Mouse (Mus musculus) embryonic facial prominence, embryonic 11.5 days (tissue): ENCODE measurements around the gene Fbxl2. TPM values are rescaled to one million over a fixed set of nuclear protein-coding genes. Genes with fewer than 3 reads are reported as not detected.
"Not testable (repeated sequence)": the region's sequence is repeated elsewhere in the genome, so short reads cannot be mapped to it uniquely, and the experiment has no call there.

Experiments used
- ATAC-seq: fragments of 200-750 bp; cut with Nextera tagmentation; replicated peaks from 2 replicates; pipeline ENCODE4 v1.8.0; 2017; ENCODE audit warnings: low read depth; ENCODE audit not compliant: insufficient number of reproducible peaks, low FRiP score, low TSS enrichment
- DNase-seq: peaks from one replicate; pipeline ENCODE4 v3.0.0-alpha.2; 2015; ENCODE audit warnings: low spot score
- H3K27ac ChIP-seq: fragments of 300-500 bp; sonication (generic); replicated peaks from 2 replicates; pipeline ENCODE4 v1.5.1; 2014; ENCODE audit warnings: mild to moderate bottlenecking, low read depth, low read length, control low read depth
- H3K27me3 ChIP-seq: fragments of 300-500 bp; sonication (generic); 2 replicates; pipeline ENCODE4 v1.6.1; 2014; ENCODE audit warnings: mild to moderate bottlenecking, low read length, moderate library complexity, mixed read lengths; ENCODE audit not compliant: control insufficient read depth, insufficient read depth
- H3K36me3 ChIP-seq: fragments of 300-500 bp; sonication (generic); replicated peaks from 2 replicates; pipeline ENCODE4 v1.6.1; 2014; ENCODE audit warnings: low read depth, mild to moderate bottlenecking, low read length, moderate library complexity, mixed read lengths; ENCODE audit not compliant: control insufficient read depth, insufficient read depth
- H3K4me1 ChIP-seq: fragments of 300-500 bp; sonication (generic); 2 replicates; pipeline ENCODE4 v1.6.1; 2014; ENCODE audit warnings: low read length, mixed read lengths; ENCODE audit not compliant: control insufficient read depth, insufficient read depth
- H3K4me2 ChIP-seq: fragments of 300-500 bp; sonication (generic); 2 replicates; pipeline ENCODE4 v1.6.1; 2014; ENCODE audit warnings: low read depth, mild to moderate bottlenecking, control low read depth, low read length, moderate library complexity
- H3K4me3 ChIP-seq: fragments of 300-500 bp; sonication (generic); 2 replicates; pipeline ENCODE4 v1.5.1; 2014; ENCODE audit warnings: low read depth, low read length, control low read depth
- H3K9ac ChIP-seq: fragments of 300-500 bp; sonication (generic); replicated peaks from 2 replicates; pipeline ENCODE4 v1.6.1; 2014; ENCODE audit warnings: mild to moderate bottlenecking, control low read depth, low read length
- H3K9me3 ChIP-seq: fragments of 300-500 bp; sonication (generic); replicated peaks from 2 replicates; pipeline ENCODE4 v1.6.1; 2016; ENCODE audit warnings: mild to moderate bottlenecking, low read length, inconsistent platforms, mixed read lengths; ENCODE audit not compliant: control insufficient read depth
- WGBS: fragments of 180-500 bp; shearing (Covaris S2); extraction: QIAGEN DNeasy Blood & Tissue Kit; methylation state at CpG from one replicate; pipeline ENCODE4 v1.1.7; 2014; 5-methylcytosine and 5-hydroxymethylcytosine counted together
- polyA plus RNA-seq: library from polyadenylated mRNA; unstranded; fragments of >200 nt; fragmentation: Nextera tagmentation; extraction: Ambion mirVana; gene quantifications from 2 replicates; pipeline ENCODE4 v1.2.1, GENCODE M21; 2014

Gene Fbxl2
- polyA plus RNA-seq, result 7.3 and 8.1 TPM in 2 replicates

DNA sequence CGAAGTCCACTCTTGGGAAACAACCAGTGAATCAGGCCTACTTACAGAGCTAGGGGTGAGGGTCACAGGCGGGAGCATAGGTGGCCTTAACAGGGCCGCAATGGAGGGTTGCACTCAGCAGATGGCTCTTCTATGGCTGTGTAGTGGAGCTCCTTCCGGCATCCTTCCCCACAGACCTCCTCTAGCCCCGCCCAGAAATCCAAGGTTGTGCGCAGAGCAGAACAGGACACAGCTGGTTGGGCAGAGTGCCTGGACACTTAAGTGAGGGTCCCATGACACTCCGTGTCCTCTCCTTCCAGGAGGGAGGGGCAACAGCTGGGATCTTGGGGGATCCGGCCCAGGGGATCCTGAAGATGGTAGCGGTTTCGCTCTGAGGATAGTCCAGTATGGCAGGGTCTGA, at the start of gene Fbxl2:
Gene Fbxl2 (minus strand): TSS at position 164 of the 400 bp plus-strand sequence.
- DNase-seq (no peak), ATAC-seq (peak; percentile 49; the same call in 1 of the 2 replicates)
- no peak within 1 kb of the TSS for H3K4me2 ChIP-seq
- no peaks in the 10 kb centered on the region for H3K27me3 ChIP-seq
- no peaks in the 10 kb centered on the region for H3K36me3 ChIP-seq
- no peak within 1 kb of the TSS for H3K27ac ChIP-seq
- no peaks in the 10 kb centered on the region for H3K4me1 ChIP-seq
- WGBS, result 87% methylated on average over 10 of the region's 10 CpGs
- H3K9me3 ChIP-seq, result no peaks in the 10 kb centered on the region
- H3K4me3 ChIP-seq, result no peak within 1 kb of the TSS
- H3K9ac ChIP-seq, result no peak within 1 kb of the TSS

DNA sequence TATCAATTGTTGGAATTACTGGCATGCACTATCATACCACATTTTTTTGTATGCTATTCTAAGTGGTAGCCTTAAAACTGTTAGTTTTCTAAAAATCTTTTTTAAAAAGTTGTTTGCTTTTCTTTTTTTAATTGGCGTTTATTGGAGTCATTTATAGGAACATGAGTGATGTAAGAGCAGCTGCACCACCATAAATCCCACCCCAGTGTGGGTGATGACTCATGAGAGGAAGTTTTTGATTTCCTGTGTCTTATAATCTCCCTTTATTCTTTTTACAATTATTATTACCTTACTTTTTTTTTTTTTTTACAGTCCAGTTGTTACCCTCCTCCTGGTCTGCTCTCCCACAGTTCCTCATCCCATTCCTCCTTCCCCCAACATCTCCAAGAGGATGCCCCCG, 48.9 kb upstream of the Fbxl2 start:
- no peak for ATAC-seq
- Histone ChIP-seq H3K9ac (no peak overlapping the region), H3K27ac (no peak overlapping the region), H3K4me2 (no peak overlapping the region), H3K4me3 (no peak overlapping the region), H3K27me3 (no peaks in the 10 kb centered on the region), H3K9me3 (no peaks in the 10 kb centered on the region), H3K4me1 (no peaks in the 10 kb centered on the region), H3K36me3 (no peaks in the 10 kb centered on the region)
- 81% methylated on average over 2 of the region's 2 CpGs for WGBS
- DNase-seq, result no peak

DNA sequence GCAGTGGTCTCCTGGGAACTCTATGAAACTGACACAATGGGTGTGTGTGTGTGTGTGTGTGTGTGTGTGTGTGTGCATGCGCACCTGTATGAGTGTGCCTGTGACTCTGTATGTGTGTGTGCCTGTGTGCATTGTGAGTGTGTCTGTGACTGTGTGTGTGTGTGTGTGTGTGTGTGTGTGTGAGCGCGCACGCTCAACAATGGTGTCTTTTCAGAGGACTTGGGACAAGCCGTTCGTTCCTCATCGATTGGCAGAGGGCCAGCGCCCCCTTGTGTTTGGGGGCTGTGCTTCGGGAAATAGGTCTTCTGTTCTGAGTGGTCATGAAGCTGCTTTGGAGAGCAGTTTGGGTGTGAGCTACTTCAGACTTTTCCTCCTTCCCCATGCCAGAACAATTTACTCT, 46.2 kb upstream of the Fbxl2 start:
- ATAC-seq, H3K4me1 ChIP-seq, H3K4me3 ChIP-seq, H3K4me2 ChIP-seq, H3K27ac ChIP-seq, H3K36me3 ChIP-seq, H3K9ac ChIP-seq, H3K27me3 ChIP-seq, H3K9me3 ChIP-seq: not testable (repeated sequence)
- WGBS, result 16% methylated on average over 9 of the region's 9 CpGs
- DNase-seq, result peak; percentile 72

DNA sequence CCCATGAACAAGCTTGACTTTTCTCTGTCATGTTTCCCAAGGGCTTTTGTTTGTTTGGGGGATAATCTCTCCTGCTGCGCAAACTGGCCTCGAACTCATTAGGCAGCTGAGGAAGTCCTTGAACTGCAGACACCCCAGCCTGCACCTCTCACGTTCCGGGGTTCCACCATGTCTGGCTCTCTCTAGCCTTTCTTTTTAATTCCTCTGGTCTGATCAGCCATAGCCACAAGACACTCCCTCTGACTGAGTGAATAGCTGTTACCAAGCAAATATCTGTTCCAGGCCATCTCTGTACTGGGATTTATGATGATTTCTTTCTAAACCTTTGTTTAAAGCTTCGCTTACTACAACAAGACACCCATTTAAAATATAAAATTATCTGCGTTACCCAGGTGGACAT, 42.9 kb upstream of the Fbxl2 start:
- H3K9me3 ChIP-seq, H3K27ac ChIP-seq, H3K36me3 ChIP-seq, DNase-seq, H3K27me3 ChIP-seq, H3K4me1 ChIP-seq, H3K4me3 ChIP-seq, H3K4me2 ChIP-seq, H3K9ac ChIP-seq, ATAC-seq: not testable (repeated sequence)
- 85% methylated on average over 6 of the region's 6 CpGs for WGBS

- WGBS, result 76% methylated on average over 11 of the region's 11 CpGs
- Histone ChIP-seq H3K27me3 (no peaks in the 10 kb centered on the region), H3K27ac (no peak overlapping the region), H3K9me3 (no peaks in the 10 kb centered on the region), H3K9ac (no peak overlapping the region), H3K4me3 (no peak overlapping the region), H3K4me1 (no peaks in the 10 kb centered on the region), H3K36me3 (no peaks in the 10 kb centered on the region), H3K4me2 (no peak overlapping the region)
- DNase-seq (no peak), ATAC-seq (no peak)
These were observed 41.3 kb upstream of the Fbxl2 start for GRCm38 (mm10) chr9:114087106-114087815.

GRCm38 (mm10) chr9:114086422-114086821, 40.4 kb upstream of the Fbxl2 start:
- no peak for DNase-seq
- Histone ChIP-seq H3K4me1 (no peaks in the 10 kb centered on the region), H3K4me2 (no peak overlapping the region), H3K27me3 (no peaks in the 10 kb centered on the region), H3K27ac (no peak overlapping the region), H3K9me3 (no peaks in the 10 kb centered on the region), H3K9ac (no peak overlapping the region), H3K36me3 (no peaks in the 10 kb centered on the region), H3K4me3 (no peak overlapping the region)
- WGBS, result 85% methylated on average over 3 of the region's 3 CpGs
- no peak for ATAC-seq

- 88% methylated on average over 19 of the region's 19 CpGs for WGBS
- no peak for ATAC-seq
- Histone ChIP-seq H3K9me3 (no peaks in the 10 kb centered on the region), H3K36me3 (no peaks in the 10 kb centered on the region), H3K4me2 (no peak overlapping the region), H3K27me3 (no peaks in the 10 kb centered on the region), H3K27ac (no peak overlapping the region), H3K4me1 (no peaks in the 10 kb centered on the region), H3K4me3 (no peak overlapping the region), H3K9ac (no peak overlapping the region)
- no peak for DNase-seq
These were observed 27.7 kb upstream of the Fbxl2 start for GRCm38 (mm10) chr9:114073681-114074080.

GRCm38 (mm10) chr9:114069372-114069771, 23.4 kb upstream of the Fbxl2 start:
- Histone ChIP-seq H3K27me3 (no peaks in the 10 kb centered on the region), H3K4me2 (no peak overlapping the region), H3K9me3 (no peaks in the 10 kb centered on the region), H3K9ac (no peak overlapping the region), H3K4me1 (no peaks in the 10 kb centered on the region), H3K4me3 (no peak overlapping the region), H3K36me3 (no peaks in the 10 kb centered on the region), H3K27ac (no peak overlapping the region)
- 64% methylated on average over 6 of the region's 6 CpGs for WGBS
- ATAC-seq (no peak), DNase-seq (no peak)
